Mouse (Mus musculus) kidney, postnatal 0 days (tissue): ENCODE results near the gene Tex14. TPM values are rescaled to one million over a fixed set of nuclear protein-coding genes. Genes with fewer than 3 reads are reported as not detected.

ENCODE experiments used
- ATAC-seq: fragments of 200-750 bp; cut with Nextera tagmentation; replicated peaks from 2 replicates; pipeline ENCODE4 v1.8.0; 2017; ENCODE audit warnings: low read depth, moderate number of reproducible peaks, moderate TSS enrichment, moderate library complexity; ENCODE audit not compliant: low FRiP score
- DNase-seq: peaks from one replicate; pipeline ENCODE4 v3.0.0-alpha.2; 2016; ENCODE audit warnings: low spot score
- H3K27ac ChIP-seq: fragments of 300-500 bp; sonication (generic); 2 replicates; pipeline ENCODE4 v1.5.1; 2014; ENCODE audit warnings: mild to moderate bottlenecking
- H3K27me3 ChIP-seq: fragments of 300-500 bp; sonication (generic); 2 replicates; pipeline ENCODE4 v1.6.1; 2014; ENCODE audit warnings: low read length, mixed read lengths; ENCODE audit not compliant: insufficient read depth
- H3K36me3 ChIP-seq: fragments of 300-500 bp; sonication (generic); 2 replicates; pipeline ENCODE4 v1.6.1; 2014; ENCODE audit warnings: low read length, mixed read lengths; ENCODE audit not compliant: insufficient read depth
- H3K4me1 ChIP-seq: fragments of 300-500 bp; sonication (generic); replicated peaks from 2 replicates; pipeline ENCODE4 v1.6.1; 2014; ENCODE audit warnings: antibody characterized with exemption, low read length, mixed read lengths; ENCODE audit not compliant: insufficient read depth
- H3K4me2 ChIP-seq: fragments of 300-500 bp; sonication (generic); 2 replicates; pipeline ENCODE4 v1.6.1; 2014; ENCODE audit warnings: mild to moderate bottlenecking, low read length, moderate library complexity, mixed read lengths
- H3K4me3 ChIP-seq: fragments of 300-500 bp; sonication (generic); replicated peaks from 2 replicates; pipeline ENCODE4 v1.5.1; 2014; ENCODE audit warnings: low read depth, low read length
- H3K9ac ChIP-seq: fragments of 300-500 bp; sonication (generic); 2 replicates; pipeline ENCODE4 v1.6.1; 2014; ENCODE audit warnings: low read depth, low read length
- H3K9me3 ChIP-seq: fragments of 300-500 bp; sonication (generic); replicated peaks from 2 replicates; pipeline ENCODE4 v1.6.1; 2016; ENCODE audit warnings: low read length, inconsistent platforms, mixed read lengths
- CTCF ChIP-seq: IDR thresholded peaks from 2 replicates; pipeline ENCODE4 v1.5.1; 2016; ENCODE audit warnings: antibody characterized with exemption, low read depth, mild to moderate bottlenecking, moderate library complexity
- WGBS: fragments of 180-500 bp; shearing (Covaris S2); extraction: QIAGEN DNeasy Blood & Tissue Kit; methylation state at CpG from one replicate; pipeline ENCODE4 v1.1.7; 2014; 5-methylcytosine and 5-hydroxymethylcytosine counted together
- polyA plus RNA-seq: library from polyadenylated mRNA; unstranded; fragments of >200 nt; fragmentation: Nextera tagmentation; extraction: Ambion mirVana; gene quantifications from 2 replicates; pipeline ENCODE4 v1.2.1, GENCODE M21; 2015

Gene Tex14
- polyA plus RNA-seq, 1 experiment from 2014 or later, result 0.57 TPM

DNA sequence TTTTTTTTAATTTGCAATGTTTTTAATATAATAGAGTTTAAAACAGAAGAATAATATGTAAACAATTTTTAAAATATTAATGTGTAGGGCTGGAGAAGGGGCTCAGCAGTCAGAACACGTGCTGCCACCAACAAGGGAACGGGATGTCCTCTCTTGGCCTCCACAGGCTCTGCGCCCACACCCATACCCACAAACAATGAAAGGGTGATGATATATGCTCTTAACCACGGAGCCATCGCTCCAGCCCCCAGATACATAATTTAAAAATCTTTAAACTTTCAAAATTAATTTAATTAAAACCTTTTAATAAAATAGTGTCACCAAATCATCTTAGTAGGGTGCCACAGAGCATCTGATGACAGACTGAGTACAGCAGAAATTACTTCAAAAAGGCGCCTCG is 37.8 kb upstream of the Tex14 start:
- no peaks in the 10 kb centered on the region for H3K9me3 ChIP-seq

GRCm38 (mm10) chr11:87367865-87368580 is 36.8 kb upstream of the Tex14 start:
- H3K27me3 ChIP-seq, result no peaks in the 10 kb centered on the region
- H3K36me3 ChIP-seq, result no peaks in the 10 kb centered on the region
- TF ChIP-seq CTCF, result no peak
- no peaks in the 10 kb centered on the region for H3K4me1 ChIP-seq
- no peak overlapping the region for H3K9ac ChIP-seq
- H3K9me3 ChIP-seq, result no peaks in the 10 kb centered on the region
- WGBS, result 82% methylated on average over 9 of the region's 9 CpGs
- DNase-seq (no peak), ATAC-seq (no peak)
- H3K27ac ChIP-seq, result no peak overlapping the region
- H3K4me3 ChIP-seq, result no peak overlapping the region
- no peak overlapping the region for H3K4me2 ChIP-seq

More for the DNA sequence above, 37.8 kb upstream of the Tex14 start:
- no peak overlapping the region for H3K27ac ChIP-seq
- no peak overlapping the region for H3K4me2 ChIP-seq
- TF ChIP-seq CTCF, result no peak
- DNase-seq, result no peak
- H3K4me3 ChIP-seq, result no peak overlapping the region
- H3K4me1 ChIP-seq, result no peaks in the 10 kb centered on the region
- no peaks in the 10 kb centered on the region for H3K36me3 ChIP-seq
- ATAC-seq, result no peak
- H3K9ac ChIP-seq, result no peak overlapping the region
- 83% methylated on average over 7 of the region's 7 CpGs for WGBS
- no peaks in the 10 kb centered on the region for H3K27me3 ChIP-seq

DNA sequence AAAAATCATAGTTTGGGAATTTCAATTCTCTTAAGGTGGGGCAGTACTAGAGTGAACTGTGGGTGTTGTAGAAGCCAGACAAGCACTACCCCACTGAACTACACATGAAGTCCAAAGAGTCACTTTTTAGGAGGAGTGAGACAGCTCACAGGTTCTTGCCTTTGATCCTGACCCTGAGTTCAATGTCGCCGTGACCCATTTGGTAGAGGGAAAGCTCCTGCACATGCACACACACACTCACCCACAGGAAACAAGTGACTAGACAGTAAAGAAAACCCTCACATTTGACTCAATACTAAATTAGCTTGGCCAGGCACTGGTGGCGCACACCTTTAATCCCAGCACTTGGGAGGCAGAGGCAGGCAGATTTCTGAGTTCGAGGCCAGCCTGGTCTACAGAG is 20.3 kb upstream of the Tex14 start:
- Histone ChIP-seq H3K9me3 (no peaks in the 10 kb centered on the region), H3K4me1 (no peaks in the 10 kb centered on the region), H3K4me2 (no peak overlapping the region), H3K27ac (no peak overlapping the region), H3K4me3 (no peak overlapping the region), H3K27me3 (no peaks in the 10 kb centered on the region), H3K9ac (no peak overlapping the region), H3K36me3 (no peaks in the 10 kb centered on the region)
- no peak for DNase-seq
- 93% methylated on average over 4 of the region's 4 CpGs for WGBS
- no peak for ATAC-seq
- TF ChIP-seq CTCF, result no peak

- Histone ChIP-seq H3K9me3 (no peaks in the 10 kb centered on the region), H3K4me1 (no peaks in the 10 kb centered on the region), H3K27ac (no peak overlapping the region), H3K27me3 (no peaks in the 10 kb centered on the region), H3K4me2 (no peak overlapping the region), H3K4me3 (no peak overlapping the region), H3K9ac (no peak overlapping the region), H3K36me3 (no peaks in the 10 kb centered on the region)
- ATAC-seq (no peak), DNase-seq (no peak)
- 97% methylated on average over 1 of the region's 1 CpGs for WGBS
- no peak for TF ChIP-seq CTCF
These were observed 19.2 kb upstream of the Tex14 start for GRCm38 (mm10) chr11:87385676-87386075.

DNA sequence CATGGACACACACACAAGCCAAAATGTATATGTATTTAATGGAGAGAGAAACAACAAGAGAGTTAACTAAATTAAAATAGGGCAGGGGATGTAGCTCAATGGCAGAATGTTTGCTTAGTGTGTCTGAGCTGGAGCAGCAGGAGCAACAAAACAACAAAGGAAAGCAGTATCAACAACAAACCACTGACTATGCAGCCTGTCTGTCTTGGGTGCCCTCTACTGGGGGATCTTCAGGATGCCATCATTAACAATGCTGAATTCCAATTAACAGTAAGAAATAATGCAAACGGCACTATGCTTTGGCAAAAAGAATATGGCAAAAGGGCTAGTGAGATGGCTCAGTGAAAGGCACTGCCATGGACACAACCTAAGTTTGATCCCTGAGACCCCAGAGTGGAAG is 11.0 kb upstream of the Tex14 start:
- 27% methylated on average over 1 of the region's 1 CpGs for WGBS
- Histone ChIP-seq H3K27me3 (no peaks in the 10 kb centered on the region), H3K27ac (no peak overlapping the region), H3K9me3 (no peaks in the 10 kb centered on the region), H3K4me3 (no peak overlapping the region), H3K9ac (no peak overlapping the region), H3K36me3 (no peaks in the 10 kb centered on the region), H3K4me1 (no peaks in the 10 kb centered on the region), H3K4me2 (no peak overlapping the region)
- DNase-seq (peak; percentile 76), ATAC-seq (no peak)
- TF ChIP-seq CTCF, result peak; percentile 79

DNA sequence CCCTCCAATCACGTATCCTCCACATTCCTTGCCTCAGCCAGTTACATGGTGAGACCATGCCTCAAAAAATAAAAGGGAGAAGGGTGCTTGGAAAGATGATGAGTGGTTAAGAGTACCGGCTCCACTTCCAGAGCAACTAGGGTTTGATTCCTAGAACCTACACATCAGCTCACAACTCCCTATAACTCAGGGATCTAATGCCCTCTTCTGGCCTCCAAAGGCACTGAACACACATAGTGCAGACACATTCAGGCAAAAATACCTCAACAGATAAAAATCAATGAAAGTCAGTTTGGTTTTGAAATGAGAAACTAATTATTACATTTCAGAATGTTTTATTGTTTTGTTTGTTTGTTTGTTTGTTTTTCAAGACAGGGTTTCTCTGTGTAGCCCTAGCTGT is 6.5 kb upstream of the Tex14 start:
- Histone ChIP-seq H3K4me1 (no peaks in the 10 kb centered on the region), H3K36me3 (no peaks in the 10 kb centered on the region), H3K4me3 (no peak overlapping the region), H3K27me3 (no peaks in the 10 kb centered on the region), H3K9me3 (no peaks in the 10 kb centered on the region), H3K27ac (no peak overlapping the region), H3K4me2 (no peak overlapping the region), H3K9ac (no peak overlapping the region)
- WGBS, result 89% methylated on average over 2 of the region's 2 CpGs
- ATAC-seq, result no peak
- DNase-seq, result peak; percentile 4
- peak; percentile 29; the same call in 1 of the 2 replicates for TF ChIP-seq CTCF
